Mouse (Mus musculus) hindbrain, embryonic 14.5 days (tissue): ENCODE measurements at regions not wholly inside any gene's neighbourhood (a gene's known extent, or its start where the extent isn't known, plus 50 kb on each side); places are given as distances from the start of the nearest gene placed in this dataset.

Experiments used
- ATAC-seq: fragments of 200-750 bp; cut with Nextera tagmentation; 2 replicates; pipeline ENCODE4 v1.8.0; 2017; ENCODE audit warnings: moderate number of reproducible peaks, mild to moderate bottlenecking, moderate TSS enrichment, moderate library complexity; ENCODE audit not compliant: low FRiP score
- DNase-seq: peaks from one replicate; pipeline ENCODE4 v3.0.0-alpha.2; 2015; ENCODE audit warnings: low spot score
- H3K27ac ChIP-seq: fragments of 300-500 bp; sonication (generic); 2 replicates; pipeline ENCODE4 v1.5.1; 2014; ENCODE audit warnings: mild to moderate bottlenecking, moderate library complexity
- H3K27me3 ChIP-seq: fragments of 300-500 bp; sonication (generic); 2 replicates; pipeline ENCODE4 v1.6.1; 2014; ENCODE audit warnings: mild to moderate bottlenecking, low read length, mixed read lengths; ENCODE audit not compliant: control insufficient read depth, insufficient read depth
- H3K36me3 ChIP-seq: fragments of 300-500 bp; sonication (generic); replicated peaks from 2 replicates; pipeline ENCODE4 v1.6.1; 2014; ENCODE audit not compliant: control insufficient read depth, insufficient read depth
- H3K4me1 ChIP-seq: fragments of 300-500 bp; sonication (generic); replicated peaks from 2 replicates; pipeline ENCODE4 v1.6.1; 2014; ENCODE audit warnings: antibody characterized with exemption, low read length, mixed read lengths; ENCODE audit not compliant: control insufficient read depth, insufficient read depth
- H3K4me2 ChIP-seq: fragments of 300-500 bp; sonication (generic); replicated peaks from 2 replicates; pipeline ENCODE4 v1.6.1; 2014; ENCODE audit warnings: mild to moderate bottlenecking, moderate library complexity
- H3K4me3 ChIP-seq: fragments of 300-500 bp; sonication (generic); replicated peaks from 2 replicates; pipeline ENCODE4 v1.5.1; 2014; ENCODE audit warnings: mild to moderate bottlenecking, low read length
- H3K9ac ChIP-seq: fragments of 300-500 bp; sonication (generic); 2 replicates; pipeline ENCODE4 v1.6.1; 2014
- H3K9me3 ChIP-seq: fragments of 300-500 bp; sonication (generic); 2 replicates; pipeline ENCODE4 v1.6.1; 2016; ENCODE audit warnings: low read length; ENCODE audit not compliant: control insufficient read depth
- whole genome bisulfite sequencing: fragments of 180-500 bp; shearing (Covaris S2); extraction: QIAGEN DNeasy Blood & Tissue Kit; methylation state at CpG from one replicate; pipeline ENCODE4 v1.1.7; 2014; 5-methylcytosine and 5-hydroxymethylcytosine counted together

DNA sequence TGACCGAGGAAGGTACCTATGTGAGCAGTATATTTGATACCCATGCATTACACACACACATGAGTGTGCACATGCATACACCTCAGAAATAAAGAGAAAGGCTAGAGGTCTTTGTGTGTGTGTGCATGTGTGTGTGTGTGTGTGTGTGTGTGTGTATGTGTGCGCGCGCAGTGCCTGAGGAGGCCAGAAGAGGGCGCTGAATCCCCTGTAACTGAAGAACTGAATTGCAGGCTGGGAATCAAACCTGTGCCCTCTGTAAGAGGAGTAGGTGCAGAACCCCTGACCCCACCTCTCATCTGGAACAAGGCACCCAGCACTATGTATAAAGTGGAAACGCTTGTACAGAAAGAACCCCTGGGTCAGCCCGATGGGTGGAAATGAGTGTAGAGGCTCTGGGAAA, 125.0 kb downstream of the Bmp7 start:
- no peak for ATAC-seq
- Histone ChIP-seq H3K27ac (no peak overlapping the region), H3K4me1 (no peaks in the 10 kb centered on the region), H3K4me3 (no peak overlapping the region), H3K4me2 (no peak overlapping the region), H3K9ac (no peak overlapping the region), H3K36me3 (no peaks in the 10 kb centered on the region), H3K27me3 (no peaks in the 10 kb centered on the region), H3K9me3 (no peaks in the 10 kb centered on the region)
- DNase-seq: no peak
- WGBS: 96% methylated on average over 7 of the region's 7 CpGs

DNA sequence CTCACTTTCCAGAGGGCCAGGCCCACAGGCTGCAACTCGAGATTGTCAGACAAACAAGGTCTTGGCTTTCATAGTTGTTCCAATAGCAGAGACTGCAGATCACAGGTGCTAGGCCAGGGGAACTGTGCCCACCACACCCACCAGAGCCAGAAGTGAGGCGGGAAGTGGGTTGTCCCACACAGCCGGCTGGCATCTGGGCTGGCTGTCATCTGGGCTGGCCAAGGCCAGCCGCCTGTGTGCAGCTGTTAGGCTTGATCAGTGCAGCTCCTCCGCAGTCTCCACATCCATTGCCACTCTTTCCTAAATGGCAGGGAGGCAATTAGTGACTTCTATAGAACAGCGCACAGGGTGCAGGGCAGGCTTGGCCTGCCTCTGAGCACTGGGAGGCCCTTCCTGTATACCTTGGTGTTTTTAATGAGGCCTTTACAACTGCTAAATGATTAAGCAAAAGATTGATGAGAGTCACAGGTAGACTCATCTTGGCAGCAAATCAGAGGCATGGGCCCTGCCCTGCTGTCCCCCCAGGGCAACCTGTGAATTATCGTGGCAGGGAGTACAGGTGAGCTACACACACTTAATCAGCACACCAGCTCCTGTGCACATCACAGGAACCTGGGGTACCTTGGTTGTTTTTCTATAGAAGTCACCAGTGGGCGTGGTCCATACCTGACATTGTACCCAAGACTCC, 122.9 kb downstream of the Bmp7 start:
- no peak for DNase-seq
- no peak overlapping the region for H3K4me2 ChIP-seq
- ATAC-seq: no peak
- no peak overlapping the region for H3K9ac ChIP-seq
- H3K27ac ChIP-seq: no peak overlapping the region
- H3K4me1 ChIP-seq: no peaks in the 10 kb centered on the region
- H3K4me3 ChIP-seq: no peak overlapping the region
- H3K27me3 ChIP-seq: no peaks in the 10 kb centered on the region
- no peaks in the 10 kb centered on the region for H3K9me3 ChIP-seq
- no peaks in the 10 kb centered on the region for H3K36me3 ChIP-seq
- 77% methylated on average over 8 of the region's 8 CpGs for WGBS
